Mouse (Mus musculus): Measurements from ENCODE around the gene Oser1.

Oser1 gene

DNA sequence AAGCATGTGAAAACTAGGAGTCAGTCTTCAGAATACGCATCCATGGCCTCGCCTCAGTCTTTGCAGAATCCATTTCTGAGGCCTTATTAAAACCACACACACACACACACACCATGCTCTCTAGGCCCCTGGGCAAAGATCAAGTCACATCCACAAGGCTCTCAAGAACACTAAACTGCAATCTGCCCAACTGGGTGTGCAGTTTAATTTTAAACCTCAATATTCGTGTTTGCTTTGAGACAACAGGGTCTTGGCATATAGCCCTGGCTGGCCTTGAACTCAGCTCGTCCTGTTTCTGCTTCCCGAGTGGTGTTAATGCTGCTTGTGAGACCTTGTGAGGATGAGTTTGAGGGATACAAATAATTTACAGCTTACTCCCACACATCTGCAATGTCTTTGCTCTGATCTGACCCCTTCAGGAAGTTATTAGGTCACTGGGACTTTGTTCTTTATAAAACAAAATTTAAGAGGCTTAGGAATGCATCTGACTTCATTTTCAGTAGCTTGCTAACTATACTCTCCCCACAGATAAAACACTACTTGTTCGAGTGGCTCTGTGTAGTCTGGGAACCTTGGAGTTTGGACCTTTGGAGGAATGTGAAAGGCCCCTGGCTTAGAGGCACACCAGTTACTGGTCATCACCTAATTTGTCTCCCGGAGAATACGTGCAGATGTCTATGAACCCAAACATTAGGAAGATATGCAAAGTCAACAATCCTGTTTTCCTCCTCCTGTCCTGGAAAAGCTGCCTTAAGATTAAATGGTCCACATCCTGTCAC lies 20.3 kb downstream of the Oser1 start:
- DNase-seq (ENCODE audit: extremely low spot score, low read depth, low spot score) = no peak

DNA sequence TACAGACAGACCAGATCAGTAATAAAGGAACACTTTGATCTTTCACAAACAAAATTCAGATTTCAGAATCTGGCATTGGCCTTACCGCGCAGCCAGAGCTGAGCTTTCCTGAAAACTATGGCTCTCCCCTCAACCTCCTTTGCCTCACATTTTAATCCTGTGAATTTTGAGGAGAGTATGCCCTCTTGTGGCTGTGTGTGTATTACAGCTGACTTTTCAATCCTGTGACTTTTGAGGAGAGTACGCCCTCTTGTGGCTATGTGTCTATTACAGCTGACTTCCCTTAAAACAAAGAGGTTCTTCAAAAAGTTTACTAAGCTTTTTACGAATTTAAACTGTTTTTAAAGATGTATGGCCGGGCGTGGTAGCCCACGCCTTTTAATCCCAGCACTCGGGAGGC lies 23.3 kb downstream of the Oser1 start:
- peak; percentile 95 for DNase-seq (ENCODE audit: extremely low spot score, low read depth, low spot score)

DNA sequence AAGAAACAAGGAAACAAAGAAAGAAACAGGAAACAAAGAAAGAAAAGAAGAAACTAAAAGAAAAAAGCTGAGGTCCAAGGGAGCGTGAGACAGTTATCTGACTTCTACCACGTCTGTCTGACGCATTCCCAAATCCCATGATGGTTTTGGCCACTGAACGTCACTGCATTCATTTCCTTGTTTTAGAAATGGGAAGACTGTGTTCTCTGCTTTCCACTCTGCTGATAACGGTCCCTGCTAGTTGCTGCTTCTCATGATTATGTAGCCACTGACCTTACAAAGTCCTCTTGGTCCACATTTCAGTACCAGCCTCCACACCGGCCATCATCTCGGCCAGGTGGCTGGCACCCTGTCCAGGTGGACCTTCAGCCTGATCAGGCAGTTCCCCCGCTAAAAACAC lies 25.3 kb downstream of the Oser1 start:
- DNase-seq (ENCODE audit: extremely low spot score, low read depth, low spot score) = no peak

DNA sequence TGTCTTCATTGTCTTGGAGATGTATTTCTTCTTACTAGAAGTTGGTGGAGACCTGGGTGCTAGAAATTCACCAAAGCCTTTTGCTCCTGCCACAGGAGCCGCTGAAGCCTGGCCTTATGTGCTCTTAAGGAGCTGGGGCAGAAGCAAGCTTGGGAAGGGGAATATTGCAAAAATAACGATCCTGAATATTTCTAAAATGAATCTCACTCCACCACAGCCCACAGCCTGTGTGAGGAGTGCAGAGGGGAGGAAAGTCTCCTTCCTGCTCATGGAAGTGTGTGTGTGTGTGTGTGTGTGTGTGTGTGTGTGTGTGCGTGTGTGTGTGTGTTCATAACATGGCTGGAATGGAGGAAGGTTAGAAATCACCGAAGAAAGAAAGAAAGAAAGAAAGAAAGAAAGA lies 25.7 kb downstream of the Oser1 start:
- no peak for DNase-seq (ENCODE audit: extremely low spot score, low read depth, low spot score)

DNA sequence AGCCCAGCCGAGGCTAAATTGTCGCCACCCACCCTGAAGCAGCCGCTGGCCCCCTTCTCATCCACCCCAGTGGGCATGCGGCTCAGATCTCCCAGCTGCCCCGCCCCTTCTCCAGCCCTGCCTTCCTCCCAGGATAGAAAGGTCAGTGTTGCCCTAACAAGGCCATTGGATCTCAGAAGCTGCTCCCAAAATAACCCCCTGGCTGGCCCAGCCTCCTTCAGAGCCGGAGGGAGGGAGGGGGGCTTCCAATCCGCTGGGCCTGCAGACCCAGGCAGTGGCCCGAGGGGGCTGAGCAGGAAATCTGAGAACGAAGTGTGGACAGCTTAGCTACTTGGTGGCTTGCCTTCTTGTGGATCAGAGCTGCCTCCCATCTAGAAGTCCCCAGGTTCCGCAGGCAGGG lies 26.6 kb downstream of the Oser1 start, which contains the start of gene Jph2:
Jph2 (minus strand) TSS at position 89 of the 400 bp plus-strand sequence.
- no peak for DNase-seq (ENCODE audit: extremely low spot score, low read depth, low spot score)

GRCm38 (mm10) chr2:163397071-163397470 lies 27.4 kb downstream of the Oser1 start:
- no peak for DNase-seq (ENCODE audit: extremely low spot score, low read depth, low spot score)

DNA sequence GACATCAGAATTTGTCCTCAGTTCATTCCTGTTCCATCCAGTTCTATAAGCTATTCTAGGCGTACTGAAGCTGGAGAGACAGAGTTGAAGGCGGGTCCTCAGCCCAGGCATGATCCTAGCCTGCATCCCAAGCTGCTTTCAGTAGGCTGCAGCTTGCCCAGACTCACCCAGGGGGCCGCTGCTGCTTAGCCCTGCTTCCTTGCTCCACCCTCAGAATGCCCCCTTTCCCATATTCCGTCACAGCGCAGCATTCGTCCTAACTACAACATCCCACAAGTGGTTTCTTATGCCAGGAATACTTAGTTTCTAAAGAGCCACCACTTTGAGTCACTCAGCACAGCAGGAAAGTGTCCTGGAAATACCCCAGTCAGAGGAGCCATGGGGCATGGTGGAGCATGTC lies 29.5 kb downstream of the Oser1 start:
- DNase-seq (ENCODE audit: extremely low spot score, low read depth, low spot score) = no peak

GRCm38 (mm10) chr2:163393976-163394375 lies 30.5 kb downstream of the Oser1 start:
- DNase-seq (ENCODE audit: extremely low spot score, low read depth, low spot score) = no peak

GRCm38 (mm10) chr2:163393241-163393640 lies 31.3 kb downstream of the Oser1 start:
- DNase-seq (ENCODE audit: extremely low spot score, low read depth, low spot score) = no peak

- no peak for DNase-seq (ENCODE audit: extremely low spot score, low read depth, low spot score)
Measured at GRCm38 (mm10) chr2:163392436-163392835, 32.1 kb downstream of the Oser1 start.

DNA sequence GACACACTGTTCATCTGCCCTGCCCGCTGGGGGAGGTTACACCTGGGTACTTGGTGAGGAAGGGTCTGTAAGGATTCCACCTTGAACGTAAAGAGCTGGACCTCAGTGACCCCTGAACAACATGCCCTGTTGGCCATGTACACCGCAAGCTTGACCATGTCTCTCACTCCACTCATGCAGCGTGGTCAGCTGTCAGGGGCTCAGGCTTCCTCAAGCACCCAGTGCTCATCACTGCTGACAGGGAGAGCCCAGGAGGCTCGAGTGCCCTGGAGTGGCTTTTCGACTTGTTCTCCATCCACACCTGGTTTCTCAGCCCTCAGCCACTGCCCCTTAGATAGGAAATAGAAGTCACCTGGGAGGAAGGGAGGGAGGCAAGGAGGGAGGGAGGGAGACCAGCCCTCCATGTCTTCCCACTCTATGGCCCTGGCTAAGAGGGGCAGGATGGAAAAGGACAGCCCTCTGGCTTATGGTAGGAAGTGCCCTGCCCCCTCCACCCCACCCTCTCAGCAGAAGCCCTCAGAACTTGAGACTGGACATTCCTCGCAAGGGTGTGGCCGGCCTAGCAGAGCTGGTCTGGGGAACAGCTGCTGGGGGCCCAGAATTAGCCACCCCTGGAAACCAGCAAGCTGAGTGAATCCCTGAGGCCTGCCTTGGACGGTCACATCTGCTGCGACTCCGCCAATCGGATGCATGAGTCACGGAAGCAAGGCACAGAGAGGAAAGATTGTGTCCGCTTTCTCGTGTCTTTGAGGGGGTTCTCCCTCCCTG lies 37.9 kb downstream of the Oser1 start:
- no peak for DNase-seq (ENCODE audit: extremely low spot score, low read depth, low spot score)

- DNase-seq (ENCODE audit: extremely low spot score, low read depth, low spot score) = no peak
Measured at GRCm38 (mm10) chr2:163385126-163385525, 39.4 kb downstream of the Oser1 start.

GRCm38 (mm10) chr2:163381246-163381645 lies 43.3 kb downstream of the Oser1 start:
- no peak for DNase-seq (ENCODE audit: extremely low spot score, low read depth, low spot score)

DNA sequence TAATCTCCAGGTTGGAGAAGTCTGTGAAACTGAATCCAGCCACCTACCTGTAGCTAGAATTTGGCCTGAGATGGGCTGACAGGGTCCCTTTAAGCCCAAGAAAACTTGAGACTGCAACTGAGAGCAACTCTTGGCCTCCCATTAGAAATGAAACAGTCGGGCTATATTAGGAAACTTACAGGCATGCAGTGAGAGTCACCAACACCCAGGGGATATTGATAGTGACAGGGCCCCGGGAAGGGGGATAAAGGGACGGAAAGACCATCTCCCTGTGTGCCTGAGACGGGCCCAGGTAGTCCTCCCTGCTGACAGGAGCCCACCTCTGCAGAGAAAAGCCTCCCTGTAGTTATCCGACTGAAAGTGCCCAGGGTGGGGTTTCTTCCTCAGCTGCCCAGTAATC lies 45.1 kb downstream of the Oser1 start:
- DNase-seq (ENCODE audit: extremely low spot score, low read depth, low spot score) = no peak

- DNase-seq (ENCODE audit: extremely low spot score, low read depth, low spot score) = no peak
Measured at GRCm38 (mm10) chr2:163376082-163376481, 48.4 kb downstream of the Oser1 start.

DNA sequence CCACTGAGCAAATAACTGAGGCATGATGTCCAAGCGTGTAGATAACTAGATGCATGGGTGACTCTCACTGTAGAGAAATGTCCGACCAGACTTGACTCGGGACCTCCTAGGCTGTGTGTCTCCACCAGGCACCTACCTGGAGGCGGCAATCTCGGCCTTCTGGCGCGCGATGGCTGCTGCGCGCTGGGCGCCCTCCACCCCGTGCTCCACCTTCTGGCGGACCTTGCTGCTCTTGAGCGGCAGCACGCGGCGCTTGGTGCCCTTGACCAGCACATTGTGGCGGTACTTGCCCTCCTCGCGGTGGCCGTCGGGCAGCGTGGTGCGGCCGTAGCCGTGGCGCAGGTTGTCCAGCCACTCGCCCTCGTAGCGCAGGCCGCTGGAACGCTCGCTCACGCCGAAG lies 49.0 kb downstream of the Oser1 start:
- DNase-seq (ENCODE audit: extremely low spot score, low read depth, low spot score) = no peak

DNA sequence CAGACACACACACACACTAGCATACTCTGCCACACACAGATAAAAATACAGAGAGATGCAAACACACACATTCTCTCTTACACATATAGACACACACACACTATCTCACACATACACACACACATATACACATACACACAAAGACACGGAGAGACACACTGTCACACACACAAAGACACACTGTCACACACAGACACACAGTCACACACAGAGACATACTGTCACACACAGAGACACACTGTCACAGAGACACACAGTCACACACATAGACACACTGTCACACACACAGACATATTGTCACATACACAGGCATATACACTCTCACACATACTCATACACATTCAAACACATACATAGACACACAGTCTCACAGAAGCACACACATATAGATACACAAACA lies 51.9 kb downstream of the Oser1 start:
- no peak for DNase-seq (ENCODE audit: extremely low spot score, low read depth, low spot score)

- no peak for DNase-seq (ENCODE audit: extremely low spot score, low read depth, low spot score)
Measured at GRCm38 (mm10) chr2:163370175-163370574, 54.3 kb downstream of the Oser1 start.

DNA sequence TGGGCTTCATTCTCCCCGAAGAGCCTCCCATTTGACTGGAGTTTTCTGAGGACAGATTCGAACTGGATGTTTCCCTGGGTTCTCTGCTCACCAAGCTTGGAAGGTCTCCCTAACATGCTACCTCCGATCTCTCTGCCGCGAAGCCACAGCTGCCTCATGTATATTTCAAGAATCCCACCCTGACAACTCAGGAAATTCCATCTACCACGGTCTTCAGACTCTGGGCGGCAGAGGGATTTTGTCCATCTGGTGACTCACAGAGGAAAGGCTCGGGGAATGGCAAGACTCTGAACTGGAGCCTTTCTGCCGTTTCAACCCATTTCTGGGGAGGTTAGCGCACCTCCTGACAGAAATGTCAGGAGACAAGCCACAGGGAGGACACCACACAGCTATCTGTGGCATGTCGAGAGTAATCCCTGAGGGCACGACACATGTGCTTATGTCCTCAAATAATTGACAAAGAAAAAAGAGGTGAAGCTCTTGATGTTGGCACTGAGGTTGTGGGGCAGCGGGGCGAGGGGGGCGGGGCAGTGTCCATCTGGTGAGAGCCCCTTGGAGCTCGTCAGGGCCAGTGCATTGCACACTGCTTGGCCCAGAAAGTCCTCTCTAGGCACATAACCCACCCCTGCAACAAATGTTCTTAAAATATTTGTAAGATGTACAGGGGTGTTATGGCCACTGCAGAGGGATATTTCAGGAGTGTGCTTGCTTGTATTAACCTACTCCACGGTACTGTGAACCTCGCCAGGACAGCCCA lies 59.5 kb downstream of the Oser1 start:
- DNase-seq (ENCODE audit: extremely low spot score, low read depth, low spot score) = no peak

GRCm38 (mm10) chr2:163362940-163363921 lies 61.3 kb downstream of the Oser1 start:
- DNase-seq (ENCODE audit: extremely low spot score, low read depth, low spot score) = no peak

All from hindlimb bud, embryonic 11.5 days (tissue).